Mouse (Mus musculus): ENCODE results near the gene Kcnj16.

The Kcnj16 gene

DNA sequence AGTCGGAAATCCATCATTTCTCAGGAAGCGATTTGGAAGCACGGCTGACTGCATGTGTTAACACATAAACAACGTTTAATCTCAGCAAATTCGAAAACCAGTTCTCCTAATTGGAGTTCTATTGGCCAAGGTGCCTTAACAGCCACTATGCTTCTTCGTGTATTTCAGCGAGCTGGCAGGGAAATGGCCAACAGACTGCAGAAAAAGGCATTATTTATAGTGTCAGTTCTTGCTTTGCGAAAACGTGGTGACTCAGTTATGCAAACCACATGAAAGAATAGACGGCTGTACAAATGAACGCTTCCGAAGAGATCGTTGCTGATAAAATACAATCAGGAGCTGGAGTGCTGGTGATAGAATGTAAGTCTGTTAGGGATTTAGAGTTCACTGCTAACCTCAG, 88.2 kb downstream of the Kcnj16 start:
- DNase-seq (ENCODE audit: low spot score), result no peak

DNA sequence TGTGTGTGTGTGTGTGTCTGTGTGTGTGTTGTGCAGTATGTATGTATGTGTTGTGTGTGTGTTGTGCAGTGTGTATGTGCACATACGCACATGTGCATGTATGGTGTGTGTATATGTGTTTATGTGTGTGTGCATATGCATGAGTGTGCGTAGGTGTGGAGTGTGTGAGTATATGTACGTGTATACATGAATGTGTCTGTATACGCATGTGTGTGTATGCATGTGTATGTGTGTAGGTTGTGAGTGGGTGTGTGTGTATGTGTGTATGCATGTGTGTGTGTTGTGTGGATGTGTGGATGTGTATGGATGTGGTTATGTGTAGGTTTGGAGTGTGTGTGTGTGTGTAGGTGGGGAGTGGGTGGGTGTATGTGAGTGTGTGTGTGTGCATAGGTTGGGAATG, 89.6 kb downstream of the Kcnj16 start:
- DNase-seq (ENCODE audit: low spot score), result no peak

DNA sequence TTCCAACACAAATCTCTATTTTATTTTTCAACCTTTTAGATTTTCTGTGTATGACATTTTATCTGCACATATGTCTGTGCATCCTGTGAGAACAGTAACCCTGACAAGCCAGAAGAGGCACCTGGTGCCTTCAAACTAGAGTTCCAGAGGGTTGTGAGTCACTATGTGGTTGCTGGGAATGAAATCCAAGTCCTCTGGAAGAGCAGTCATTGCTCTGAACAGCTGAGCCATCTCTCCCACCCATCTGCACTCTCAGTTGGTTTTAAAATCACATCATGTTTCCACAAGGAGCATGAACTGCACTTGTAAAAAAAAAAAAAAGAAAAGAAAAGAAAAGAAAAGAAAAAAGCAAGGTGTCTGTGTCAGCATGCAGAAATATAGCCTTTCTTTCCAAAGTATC, 91.6 kb downstream of the Kcnj16 start:
- no peak for DNase-seq (ENCODE audit: low spot score)

DNA sequence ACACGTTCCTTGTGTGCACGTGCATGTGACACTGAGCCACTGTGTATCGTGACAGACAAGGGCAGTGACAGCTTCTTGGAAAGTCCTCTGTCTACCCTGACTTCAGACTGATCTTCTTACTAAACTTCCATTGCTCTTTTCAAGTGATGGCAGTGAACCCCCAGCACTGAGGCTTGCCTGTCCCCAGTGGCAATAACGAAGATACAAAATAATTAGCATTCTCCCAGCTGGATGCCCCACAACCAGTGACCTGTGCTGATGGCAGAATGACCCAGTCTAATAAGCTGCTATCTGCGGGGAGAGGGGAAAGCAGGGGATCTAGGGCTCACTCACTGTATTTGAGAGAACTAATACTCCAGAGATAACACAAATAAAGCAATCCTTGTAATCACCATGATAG, 92.4 kb downstream of the Kcnj16 start:
- no peak for DNase-seq (ENCODE audit: low spot score)

DNA sequence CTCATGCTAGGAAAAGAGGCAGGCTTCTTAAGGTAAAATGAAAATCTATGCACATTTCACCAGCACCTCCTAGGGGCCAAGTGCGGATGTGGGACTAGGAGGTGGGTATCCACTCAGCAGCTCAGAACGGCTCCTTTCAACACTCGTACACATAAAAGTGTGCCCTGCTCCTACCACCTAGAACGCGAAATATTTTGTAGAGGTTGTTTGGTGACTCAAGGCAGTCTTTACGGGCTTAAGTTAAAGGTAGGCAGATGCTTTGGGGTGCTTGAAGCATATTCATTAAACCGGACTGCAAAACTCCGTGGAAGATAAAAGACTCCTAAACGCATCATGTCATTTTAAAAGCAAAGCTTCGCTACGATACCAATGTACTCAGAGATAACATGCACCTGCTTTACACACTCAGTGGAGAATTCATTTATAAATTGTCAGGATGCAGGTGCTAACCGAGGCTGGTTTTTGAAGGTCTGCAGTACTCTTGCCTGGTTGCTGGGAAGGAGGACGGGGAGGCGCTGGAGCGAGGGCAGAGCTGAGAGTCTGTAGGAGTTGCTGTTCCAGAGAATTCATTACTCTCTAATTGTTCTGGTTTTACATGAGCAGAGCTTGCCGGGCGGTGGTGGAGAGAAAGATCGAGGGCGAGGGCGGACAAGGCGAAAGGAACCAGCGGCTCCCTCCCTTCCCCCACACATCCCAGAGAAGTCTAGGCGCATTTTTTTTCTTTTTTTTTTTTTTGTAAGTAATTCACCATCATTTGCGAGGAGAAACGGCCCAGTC, 97.1 kb downstream of the Kcnj16 start:
- no peak for DNase-seq (ENCODE audit: low spot score)

DNA sequence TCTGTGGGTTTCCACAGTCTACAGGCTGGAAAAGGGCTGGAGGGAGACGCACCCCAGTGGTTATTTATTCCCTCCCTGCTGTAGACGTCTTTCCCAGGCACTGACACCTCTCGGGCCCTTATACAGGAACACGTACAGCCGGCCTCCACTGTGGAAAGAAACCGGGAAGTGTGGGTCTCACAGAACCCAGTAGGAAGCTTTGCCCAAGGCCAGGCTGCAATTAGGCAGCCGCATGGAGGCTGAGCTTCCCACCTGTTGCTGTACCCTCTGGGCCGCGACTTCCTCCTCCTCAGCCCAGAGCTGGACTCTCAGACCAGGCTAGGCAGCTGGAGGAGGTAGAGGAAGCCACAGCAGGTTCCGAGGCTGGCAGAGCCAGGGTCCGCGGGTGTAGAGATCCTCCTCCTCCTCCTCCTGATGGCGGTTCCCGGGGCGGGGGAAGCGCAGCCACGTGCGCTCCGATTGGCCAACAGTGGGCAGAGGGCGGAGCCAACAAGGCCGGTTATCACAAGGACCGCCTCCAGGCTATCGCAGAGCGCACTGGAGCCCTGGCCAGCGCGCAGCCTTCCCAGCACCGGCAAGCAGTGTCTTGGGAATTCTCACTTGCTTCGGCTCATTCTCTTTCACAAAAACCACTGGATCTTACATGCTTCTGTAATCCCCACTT, 97.9 kb downstream of the Kcnj16 start, which contains the start of gene Kcnj2:
Kcnj2 (plus strand) TSS at position 530 of the 664 bp plus-strand sequence.
- peak; percentile 58 for DNase-seq (ENCODE audit: low spot score)

DNA sequence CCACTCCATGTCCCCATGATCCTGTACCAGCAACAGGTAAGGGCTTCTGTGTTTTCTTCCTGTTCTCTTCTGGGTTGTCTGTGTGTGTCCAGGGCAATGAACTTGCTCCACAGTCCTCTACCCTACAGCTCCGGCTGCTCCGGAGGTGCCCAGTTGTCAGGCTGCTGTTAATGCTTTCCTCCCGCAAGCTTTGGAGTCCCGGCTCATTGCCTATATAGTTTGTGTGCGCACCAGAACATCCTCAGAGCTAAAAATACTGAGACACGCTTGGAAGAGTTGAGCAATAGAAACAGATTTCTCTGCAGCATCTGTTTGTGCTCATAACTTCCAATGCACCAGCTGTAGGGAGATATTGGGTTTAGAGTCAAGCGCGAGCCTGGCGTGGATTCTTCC, 98.5 kb downstream of the Kcnj16 start:
- no peak for DNase-seq (ENCODE audit: low spot score)

DNA sequence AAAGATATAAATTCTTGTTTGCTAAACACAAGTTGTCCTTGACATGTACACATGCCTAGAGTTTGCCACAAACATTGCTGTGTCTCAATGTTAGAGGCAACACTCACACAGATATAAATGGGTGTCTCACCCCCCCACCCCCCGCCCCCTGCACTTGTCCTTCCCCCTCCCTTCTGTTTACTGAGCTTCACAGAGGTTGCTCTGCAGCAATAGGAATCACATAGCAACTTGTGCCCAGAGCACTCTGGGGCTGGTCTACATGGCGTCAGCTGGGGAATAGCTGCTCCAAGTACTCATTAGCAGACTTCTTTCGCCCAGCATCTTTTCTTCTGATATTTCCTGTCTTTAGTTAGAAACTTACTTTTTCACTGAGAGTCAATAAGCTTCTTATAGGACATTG, 100.0 kb downstream of the Kcnj16 start:
- DNase-seq (ENCODE audit: low spot score), result no peak

DNA sequence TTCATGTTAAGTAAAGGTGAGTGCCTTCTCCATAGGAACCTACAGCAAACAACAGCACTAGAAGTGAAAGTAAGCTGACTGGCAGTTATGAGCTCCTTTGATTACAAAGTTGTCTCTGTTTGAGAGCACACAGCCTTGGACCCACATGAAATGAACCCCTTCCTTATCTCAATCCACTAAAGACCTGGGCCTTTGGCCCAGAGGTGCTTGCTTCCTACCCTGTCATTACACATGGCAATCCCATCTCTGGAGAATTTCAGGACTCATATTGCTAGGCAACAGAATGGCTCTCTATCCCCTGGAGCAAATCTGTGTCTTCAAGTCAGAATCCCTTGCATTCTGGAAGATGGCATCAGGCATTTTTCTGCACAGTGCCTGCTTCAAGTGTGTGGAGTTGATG, 102.6 kb downstream of the Kcnj16 start:
- no peak for DNase-seq (ENCODE audit: low spot score)

DNA sequence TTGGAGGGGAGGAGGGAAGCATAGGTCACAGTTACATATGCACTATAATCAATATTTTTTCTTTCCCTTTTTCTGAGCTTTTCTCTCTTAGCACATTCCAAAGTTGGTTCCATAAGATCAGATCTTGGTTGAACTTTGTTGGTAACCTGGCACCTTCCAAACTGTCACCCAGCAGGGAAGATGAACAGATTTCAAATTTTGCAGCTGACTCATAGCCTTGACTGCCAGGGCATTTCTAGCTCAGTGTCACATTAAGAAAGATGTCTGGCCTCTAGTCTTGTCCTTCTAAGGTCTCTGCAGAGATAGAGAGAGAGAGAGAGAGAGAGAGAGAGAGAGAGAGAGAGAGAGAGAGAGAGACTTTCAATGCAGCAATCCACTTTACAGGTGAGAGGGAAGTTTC, 106.3 kb downstream of the Kcnj16 start:
- no peak for DNase-seq (ENCODE audit: low spot score)

Measured in spleen, adult 12 weeks (tissue).